Mouse (Mus musculus) ovary, postnatal 36 days (tissue): ENCODE data around the gene Clcn3.
"Not testable (repeated sequence)": the region's sequence is repeated elsewhere in the genome, so short reads cannot be mapped to it uniquely, and the experiment has no call there.

Experiments used
- DNase-seq: peaks from one replicate; pipeline ENCODE4 v3.0.0; 2022; ENCODE audit warnings: low spot score, mixed read lengths

Gene Clcn3

DNA sequence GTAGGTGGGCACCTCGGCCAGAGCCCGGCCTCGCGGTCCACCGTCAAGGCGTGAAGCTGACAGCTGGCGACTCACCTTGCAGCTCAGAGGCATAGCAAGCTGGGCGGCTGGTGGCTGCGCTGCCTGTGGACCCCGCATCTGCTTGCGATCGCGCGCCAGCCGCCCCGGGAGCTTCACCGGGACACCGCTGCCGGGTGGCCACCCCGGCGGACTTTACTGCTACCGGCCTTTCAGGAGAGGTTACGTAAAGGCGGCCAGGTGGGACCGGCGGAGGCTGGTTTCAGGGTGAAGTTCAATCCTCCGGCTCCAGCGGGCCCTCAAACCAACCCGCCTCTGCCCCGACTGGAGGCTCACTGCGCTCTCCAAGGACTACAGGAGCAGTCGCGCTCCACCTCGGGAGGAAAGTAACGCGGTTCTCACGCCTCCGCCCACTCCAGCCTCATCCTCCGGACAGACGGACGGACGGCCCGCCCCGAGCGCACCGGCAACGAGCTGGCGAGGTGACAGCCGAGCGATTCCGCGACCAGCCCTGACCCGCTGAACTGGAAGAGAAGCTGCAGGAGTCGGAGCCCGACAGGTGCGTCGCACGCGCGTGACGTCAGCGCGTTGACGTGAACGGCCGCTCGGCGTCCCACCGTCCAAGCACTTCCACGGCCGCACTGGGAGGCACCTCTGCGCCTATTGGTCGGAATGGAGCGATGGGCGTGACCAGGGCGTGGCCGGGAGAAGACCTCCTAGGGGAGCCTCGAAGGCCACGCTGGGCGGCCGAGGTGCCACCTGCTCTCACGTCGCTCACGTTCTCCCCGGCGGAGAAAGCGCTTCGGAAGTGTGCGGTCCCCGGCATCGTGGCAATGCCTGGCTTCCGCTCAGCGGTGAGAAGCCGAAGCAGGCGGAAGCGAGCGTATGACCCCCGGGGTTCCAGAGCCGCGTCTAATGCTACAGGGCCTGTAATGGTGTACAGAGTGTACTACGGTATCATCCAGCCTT lies at the start of gene Clcn3:
TSS of gene Clcn3 (minus strand) at position 600 of the 987 bp plus-strand sequence.
- DNase-seq = peak; percentile 96

DNA sequence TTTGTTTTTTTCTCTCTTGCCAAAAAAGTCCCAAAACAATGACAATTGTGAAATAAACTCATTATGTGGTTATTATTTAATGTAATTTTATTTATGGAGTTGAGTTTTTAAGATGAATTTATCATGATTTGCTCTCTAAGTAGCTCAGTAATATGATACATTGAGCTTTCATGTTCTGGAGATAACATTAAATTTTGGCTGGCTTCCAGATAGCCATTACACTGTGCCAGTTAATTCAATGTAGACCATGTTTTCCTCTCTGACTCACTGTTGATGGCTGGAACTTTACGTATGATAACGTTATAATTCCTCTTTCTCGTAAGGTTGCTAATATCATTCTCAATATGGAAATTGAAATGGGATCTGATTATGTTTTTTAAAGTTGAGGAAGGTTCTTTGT lies 13.4 kb upstream of the Clcn3 start:
- DNase-seq = no peak

DNA sequence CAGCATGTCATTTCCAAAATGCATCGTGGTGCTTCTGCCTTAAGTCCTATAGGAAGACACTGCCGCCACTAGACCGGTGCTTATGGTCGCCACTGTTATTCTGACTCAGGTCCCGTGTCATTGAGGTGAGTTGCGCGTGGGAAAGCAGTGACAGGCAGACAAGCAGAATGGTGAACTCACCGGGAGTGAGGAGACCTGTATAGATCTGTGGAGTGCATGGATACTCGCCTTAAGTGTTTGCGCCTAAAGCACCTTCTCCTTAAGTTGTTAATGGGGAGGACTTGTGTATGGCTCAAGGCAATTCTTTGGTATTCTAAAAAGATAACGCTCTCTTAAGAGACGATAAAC lies 10.5 kb upstream of the Clcn3 start:
- DNase-seq = no peak

DNA sequence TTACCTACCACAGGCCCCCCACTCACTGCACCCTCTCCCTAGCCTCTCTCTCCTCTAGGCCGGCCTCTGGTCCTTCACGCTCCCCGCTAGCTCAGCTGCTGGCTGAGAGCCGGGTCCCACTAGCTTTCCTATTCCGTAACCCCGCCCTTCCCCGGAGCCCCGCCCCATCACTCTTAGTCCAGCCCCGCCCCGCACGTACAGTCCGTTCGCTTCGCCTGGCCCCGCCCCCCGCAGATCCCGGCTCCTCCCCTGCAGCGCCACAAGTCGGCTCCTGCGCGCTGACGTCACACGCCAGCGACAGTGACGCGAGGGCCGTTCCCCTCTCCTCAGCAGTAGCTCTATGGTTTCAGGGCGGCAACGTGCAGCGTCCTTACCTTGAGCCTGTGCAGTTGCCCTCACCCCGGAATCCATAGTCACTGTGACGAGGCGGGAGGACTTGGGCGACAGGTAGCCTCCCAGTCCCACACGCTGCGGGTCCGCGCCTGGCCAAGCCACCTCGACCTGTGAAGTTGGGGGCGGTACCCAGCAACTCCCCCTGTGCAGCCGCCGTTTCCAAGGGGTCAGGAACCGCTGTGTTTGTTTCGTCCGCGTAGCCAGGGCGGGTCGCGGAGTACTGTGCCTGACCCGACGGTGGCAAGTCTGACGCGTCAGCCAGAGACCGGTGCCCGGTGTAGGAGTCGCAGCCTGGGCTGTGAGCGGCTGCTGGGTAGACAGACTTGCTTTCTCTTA lies 10.0 kb upstream of the Clcn3 start, which contains the start of gene Nek1:
TSS of gene Nek1 (plus strand) at position 286 of the 729 bp plus-strand sequence.
- peak; percentile 97 for DNase-seq

DNA sequence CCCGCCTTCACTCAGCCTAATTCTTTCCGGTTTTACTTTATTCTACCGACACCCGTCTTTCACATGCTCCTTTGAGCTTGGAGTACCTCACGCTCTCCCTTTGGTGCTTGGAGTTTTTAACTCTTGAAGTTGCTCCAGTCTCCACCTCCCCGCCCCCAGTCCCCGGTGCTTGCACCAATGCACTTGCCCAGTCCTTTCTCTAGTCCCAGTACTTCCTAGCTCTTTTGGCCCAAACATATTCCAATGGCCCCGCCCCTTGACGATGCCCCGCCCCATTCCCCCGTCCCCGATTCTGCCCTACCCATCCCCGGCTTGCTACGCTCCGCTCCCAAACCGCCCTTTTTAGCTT lies 9.4 kb upstream of the Clcn3 start:
- peak; percentile 79 for DNase-seq

DNA sequence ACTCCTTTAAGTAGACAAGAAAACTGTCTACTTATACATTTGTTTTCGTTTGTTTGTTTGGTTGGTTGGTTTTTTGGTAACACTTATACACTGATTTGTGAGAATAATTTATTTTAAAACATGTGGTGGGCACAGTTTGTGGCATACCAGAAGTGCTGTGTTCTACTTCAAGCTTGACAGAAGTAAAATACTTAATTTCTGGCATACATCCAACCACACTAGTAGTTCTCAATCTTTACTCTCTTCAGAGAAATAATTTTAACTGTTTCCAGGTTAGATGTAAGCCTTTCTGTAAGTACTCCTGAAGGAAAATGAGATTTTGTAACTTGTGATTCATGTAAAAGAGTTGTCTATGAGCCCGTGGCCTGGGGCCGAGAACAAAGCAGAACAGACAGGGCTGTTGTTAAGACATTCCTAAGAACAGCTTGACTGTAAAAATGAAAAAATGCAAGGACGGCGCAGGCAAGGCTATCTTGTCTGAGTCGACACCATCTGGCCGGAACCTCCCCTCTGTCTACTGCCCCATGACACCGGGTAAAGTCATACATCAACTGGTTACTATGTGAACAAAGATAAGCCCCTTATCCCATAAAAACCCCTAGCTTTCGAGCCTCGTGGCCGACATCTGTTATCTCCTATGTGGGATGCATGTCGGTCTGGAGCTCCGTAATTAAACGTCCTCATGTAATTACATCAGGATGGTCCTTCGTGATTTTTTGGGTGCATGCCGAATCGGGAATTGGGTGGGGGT lies 1.3 kb upstream of the Clcn3 start:
- DNase-seq = not testable (repeated sequence)

DNA sequence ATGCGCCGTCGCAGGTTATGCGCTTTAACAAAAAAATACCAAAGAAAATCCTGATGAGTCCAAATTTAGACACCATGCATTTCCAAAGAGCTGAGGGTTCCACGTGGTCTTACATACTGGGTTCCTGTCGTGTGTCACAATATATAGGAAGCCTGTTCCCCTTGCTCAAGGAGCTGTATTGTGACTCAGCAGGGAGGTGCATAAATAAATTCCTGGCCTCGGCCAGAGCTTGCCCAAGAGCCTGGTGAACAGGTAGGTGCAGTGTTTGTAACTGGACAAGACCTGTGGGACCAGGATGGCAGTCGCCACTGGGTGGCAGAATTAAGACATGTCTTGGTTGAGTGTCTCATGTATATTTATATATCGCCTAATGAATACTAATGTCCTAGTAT lies 584 bp upstream of the Clcn3 start:
- DNase-seq = peak; percentile 39

DNA sequence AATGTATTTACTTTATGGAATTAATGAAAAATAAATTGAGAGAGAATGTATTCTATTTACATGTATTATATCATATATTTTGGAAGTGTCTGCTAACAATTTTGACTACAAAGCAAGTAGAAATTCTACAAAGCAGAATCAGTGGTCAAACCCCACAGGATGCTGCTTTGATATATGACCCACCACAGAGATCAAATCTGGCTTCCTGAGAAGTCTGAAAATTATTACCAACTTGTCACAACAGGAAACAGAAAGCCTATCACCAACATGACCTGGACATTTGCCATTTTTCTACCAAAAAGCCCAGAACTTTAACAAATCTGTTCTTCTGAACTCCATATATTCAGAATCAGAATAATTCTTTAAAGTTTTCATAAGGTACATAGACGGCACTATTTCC lies 1.7 kb downstream of the Clcn3 start:
- no peak for DNase-seq

DNA sequence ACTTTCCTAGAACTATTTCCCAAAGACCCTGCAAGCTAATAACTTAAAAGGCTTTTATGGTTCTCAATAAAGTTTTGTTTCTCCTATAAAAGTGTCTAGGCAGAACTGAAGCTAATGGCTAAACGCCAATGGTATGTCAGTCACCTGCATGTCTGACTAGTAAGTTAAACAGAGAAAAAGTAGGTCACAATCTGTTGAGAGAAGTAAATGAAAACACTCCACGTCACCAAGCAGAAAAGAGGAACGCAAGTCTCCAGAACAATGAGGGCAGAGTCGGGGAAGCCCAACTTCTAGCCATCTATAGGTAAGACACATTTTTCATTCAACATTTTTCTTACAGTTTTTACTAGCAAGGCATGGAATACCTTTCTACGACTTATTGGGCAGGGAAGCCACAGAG lies 4.6 kb downstream of the Clcn3 start:
- DNase-seq = no peak

DNA sequence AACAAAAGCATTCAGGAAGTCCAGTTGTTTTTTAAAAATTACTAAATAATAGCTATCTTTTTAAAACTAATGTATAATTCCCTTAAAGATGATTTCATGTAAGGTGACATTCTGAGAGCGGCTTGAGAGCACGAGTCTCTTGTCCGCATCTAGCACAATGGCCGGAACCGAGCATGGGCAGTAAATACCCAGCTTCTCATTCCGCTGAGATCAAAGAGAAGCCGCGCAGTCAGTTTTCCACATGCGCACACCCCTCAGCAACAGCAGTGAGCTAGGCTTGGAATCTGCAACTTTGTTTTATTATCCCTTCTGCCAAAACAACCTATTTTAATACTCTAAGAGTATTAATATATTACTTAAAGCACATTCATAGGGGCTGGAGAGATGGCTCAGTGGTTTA lies 6.3 kb downstream of the Clcn3 start:
- DNase-seq = no peak

DNA sequence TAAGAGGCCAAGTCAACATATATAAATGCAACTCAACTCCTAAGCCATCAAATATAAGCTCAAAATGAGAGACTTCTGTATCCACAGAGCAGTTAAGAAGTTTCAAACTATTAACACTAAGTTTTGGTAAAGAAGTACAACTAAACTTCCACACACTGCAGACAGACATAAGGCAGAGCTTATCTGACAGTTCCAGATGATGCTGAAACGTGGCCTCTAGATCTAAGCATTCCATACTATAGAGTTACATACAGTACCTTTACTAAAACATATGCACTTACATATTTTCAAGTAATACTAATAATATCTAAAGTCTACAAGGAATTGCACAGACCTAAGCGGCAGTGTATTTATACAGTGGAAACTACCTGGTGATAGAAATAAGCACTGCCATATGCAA lies 8.3 kb downstream of the Clcn3 start:
- DNase-seq = no peak

DNA sequence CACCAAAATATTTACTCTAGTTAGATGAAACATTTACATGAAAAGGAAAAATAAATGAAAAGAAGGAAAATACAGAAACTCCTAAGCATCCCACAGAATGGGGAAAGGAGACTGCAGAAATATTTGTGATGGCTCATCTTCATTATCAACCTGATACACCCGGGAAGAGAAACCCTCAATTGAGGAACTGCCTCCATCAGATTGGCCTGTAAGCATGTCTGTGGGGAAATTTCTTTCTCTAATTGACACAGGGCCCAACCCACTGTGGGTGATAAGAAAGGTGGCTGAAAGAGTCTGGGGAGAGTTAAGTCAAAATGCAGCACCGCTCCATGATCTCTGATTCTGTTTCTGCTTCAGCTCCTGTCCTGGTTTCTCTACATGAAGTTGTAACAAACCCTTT lies 9.7 kb downstream of the Clcn3 start:
- no peak for DNase-seq

DNA sequence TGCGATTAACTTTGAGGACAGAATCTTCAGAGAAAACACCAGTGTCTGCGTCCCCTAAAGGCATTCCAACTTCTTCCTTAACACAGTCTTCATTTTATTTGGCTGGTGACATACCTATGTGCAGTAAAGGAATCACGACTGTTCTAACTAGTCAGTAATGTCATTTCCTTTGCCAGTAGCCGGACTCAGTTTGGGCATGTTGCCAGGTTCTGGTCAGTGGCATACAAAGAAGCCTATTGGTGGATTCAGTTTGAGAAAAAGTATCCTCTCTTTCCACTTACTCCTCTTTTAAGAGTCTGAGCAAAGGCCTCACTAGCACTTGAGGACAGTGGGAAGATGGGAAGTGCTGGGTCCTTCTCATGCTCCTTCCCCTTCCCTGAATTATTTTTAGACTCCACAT lies 11.3 kb downstream of the Clcn3 start:
- DNase-seq = no peak

DNA sequence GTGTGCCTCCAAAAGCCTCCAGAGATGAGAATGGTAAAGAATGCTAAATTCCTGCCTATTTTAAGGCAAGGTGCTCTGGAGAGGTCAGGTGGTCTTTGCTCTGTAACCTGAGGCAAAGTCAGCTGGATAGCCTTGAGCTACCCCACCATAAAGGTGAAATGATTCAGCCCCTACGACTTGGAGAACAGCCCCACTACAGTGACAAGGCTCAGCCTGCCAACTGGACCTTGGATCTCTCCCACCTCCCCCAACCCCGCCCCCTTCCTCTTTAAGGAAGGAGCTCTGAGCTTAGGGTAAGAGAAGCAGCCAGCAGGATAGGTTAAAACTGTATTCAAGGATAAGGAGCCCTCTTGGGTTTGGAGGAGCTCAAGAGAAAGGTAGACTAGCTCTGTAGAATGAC lies 14.0 kb downstream of the Clcn3 start:
- no peak for DNase-seq

DNA sequence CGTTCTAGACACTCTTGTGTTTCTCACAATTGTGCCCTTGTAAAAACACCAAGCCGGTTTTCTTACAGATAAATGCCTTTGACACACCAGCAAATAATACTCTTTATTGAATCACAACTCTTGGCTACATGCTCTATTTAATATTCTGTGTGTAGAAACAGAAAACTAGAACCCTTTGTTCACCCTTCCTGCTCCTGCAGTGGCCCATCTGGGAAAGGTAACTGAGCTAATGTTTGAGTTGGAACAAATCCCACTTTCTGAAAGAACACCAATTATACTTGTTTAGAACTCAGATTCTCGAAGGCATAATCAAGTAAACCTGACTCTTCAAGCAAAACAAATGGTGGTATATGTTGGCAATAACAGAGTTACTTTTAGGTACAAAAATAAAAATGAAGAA lies 17.4 kb downstream of the Clcn3 start:
- DNase-seq = no peak

DNA sequence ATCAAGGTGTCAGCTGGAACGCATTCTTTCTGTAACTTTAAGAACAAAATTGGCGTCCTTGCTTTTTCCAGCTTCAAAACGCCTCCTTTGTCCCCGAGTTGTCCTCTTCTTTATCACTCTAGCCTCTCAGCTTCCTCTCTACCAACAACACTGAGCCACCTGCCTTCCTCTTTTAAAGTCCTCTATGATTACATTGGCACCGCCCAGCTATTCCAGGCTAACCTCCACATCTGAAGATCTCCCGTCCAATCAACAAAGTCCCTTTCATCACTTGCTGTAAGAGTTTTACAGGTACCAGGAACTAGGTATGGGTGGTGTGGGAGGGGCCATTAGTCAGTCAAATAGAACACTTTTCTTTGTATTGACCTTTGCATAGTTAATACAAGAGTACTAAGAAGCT lies 17.8 kb downstream of the Clcn3 start:
- no peak for DNase-seq

DNA sequence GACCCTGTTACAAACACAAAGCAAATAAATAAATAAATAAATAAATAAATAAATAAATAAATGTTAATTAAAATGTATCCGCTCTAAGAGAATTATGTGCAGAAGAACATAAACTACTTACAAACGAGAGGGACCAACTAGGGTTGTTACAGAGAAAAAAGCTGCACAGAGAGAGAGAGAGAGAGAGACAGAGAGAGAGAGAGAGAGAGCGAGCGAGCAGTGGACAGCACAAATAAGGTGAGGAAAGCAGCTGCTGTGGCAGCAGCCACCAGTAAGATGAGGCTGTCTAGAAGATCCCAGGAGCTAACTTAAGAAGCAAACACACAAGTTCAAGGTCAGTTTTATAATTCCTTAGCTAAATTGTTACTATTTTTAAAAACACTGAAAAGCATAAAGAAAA lies 18.6 kb downstream of the Clcn3 start:
- DNase-seq = no peak

DNA sequence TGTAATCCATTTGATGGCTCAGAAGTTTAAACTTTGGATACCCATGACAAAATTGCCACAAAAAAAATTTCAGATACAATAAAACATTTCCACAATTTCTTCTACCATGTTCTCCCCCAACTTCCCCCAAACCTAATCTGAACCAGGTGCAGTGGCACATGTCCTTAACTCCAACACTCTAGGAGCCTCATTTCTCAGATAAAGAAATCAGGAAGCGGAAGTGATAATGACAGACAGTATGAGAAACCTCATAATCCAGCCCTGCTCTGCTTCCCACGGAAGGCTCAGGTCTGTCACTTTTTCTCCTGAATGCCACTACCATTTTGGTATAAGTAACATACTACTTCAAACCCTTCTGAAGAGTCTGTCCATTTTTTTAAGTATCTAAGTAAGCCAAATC lies 19.2 kb downstream of the Clcn3 start:
- DNase-seq = no peak

DNA sequence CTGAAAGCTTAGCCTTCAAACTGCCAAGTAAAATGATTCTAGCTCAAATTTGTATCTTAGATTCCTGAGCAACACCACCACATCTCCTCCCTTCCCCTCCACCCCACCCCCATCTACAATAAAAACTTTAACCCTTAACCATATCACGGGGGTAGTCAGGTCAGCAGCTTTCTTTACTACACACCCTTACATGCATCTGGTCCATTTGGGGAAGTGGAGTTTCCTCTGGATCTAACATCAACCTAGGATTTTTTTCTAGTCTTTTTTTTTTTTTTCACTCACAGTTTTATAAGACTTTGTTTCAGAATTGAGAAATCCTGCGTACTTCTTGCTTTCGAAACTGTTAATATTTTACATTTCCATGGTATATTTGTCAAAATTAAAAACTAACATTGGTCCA lies 20.3 kb downstream of the Clcn3 start:
- no peak for DNase-seq

DNA sequence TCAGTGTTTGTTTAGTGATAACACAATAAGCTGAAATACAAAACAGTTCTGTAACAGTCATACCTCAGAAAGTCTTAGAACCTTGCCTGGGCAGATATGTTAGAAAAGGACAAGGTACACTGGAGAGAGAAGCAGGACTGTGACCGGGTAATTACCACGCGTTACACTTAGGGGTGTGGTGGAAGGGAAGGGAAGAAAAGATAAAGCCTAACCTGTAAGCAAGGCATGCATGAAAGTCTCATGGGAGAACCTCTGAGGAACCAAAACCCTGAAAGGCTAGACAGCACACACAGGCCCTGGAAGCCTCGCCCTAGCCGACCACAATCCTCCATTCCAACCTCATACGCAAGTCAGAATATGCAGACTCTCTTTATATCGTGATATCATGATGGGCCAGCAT lies 26.3 kb downstream of the Clcn3 start:
- DNase-seq = no peak

DNA sequence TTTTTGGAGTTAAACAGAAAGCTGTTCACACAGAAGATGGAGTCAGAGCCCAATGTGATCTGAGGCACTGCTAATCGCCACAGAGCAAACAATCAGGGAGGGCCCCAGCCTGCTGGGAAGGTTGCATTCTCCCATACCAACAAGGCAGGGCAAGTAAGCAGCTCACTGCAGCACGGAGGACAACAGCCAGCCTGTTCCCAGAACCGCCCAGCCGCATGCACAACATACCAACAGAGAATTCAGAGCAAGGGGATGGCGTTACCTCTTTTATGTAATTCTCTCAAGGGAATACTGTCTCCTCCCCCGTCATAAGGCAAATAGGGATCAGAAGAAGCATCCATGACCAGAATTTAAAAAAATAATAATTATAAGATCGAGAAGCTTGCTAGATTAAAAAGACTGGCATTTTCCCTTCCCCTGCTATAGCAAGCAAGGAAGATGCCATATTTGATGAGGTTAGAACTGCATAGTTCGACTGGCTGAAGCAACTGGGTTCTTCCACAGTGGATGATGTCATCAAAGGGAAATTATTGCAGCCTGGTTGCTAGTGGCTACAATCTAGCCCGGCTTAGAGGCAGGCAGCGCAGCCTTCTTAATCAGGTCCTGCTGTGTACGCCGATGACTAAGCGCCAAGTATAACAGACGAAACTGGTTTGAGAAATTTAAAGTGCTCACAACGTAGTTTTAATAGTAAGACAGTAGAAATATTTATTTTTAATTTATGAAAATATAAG lies 28.7 kb downstream of the Clcn3 start:
- peak; percentile 49 for DNase-seq

DNA sequence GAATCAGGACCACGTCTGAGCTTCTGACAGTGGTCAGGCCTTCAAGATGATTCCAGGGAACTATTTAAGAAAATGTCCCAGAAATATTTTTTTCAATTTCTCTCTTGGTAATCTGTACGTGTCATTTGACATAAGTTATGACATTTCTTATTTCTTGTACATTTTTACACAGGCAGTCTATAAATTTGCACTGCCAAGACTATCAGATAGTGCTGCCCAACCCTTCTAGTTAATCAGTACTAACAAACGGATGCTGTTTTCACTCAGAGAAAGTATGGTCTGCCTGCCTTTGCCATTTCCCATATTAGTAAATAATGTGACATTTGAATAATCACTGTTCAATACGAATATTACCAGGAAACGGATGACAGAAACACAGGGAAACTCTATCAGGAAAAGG lies 30.3 kb downstream of the Clcn3 start:
- no peak for DNase-seq
